Mouse (Mus musculus): ENCODE results near the gene Foxi1.
"Not testable (repeated sequence)": the region's sequence is repeated elsewhere in the genome, so short reads cannot be mapped to it uniquely, and the experiment has no call there.

The Foxi1 gene

GRCm38 (mm10) chr11:34207989-34208388, at the start of gene Foxi1:
Foxi1 (minus strand) TSS chr11:34208089.
- DNase-seq, result peak; percentile 13

- DNase-seq, result no peak
Measured at GRCm38 (mm10) chr11:34242979-34243378, 35.1 kb upstream of the Foxi1 start.

GRCm38 (mm10) chr11:34240252-34240651, 32.4 kb upstream of the Foxi1 start:
- no peak for DNase-seq

- DNase-seq, result no peak
Measured at GRCm38 (mm10) chr11:34239691-34240090, 31.8 kb upstream of the Foxi1 start.

- no peak for DNase-seq
Measured at GRCm38 (mm10) chr11:34236885-34237284, 29.0 kb upstream of the Foxi1 start.

- no peak for DNase-seq
Measured at GRCm38 (mm10) chr11:34236091-34236759, 28.3 kb upstream of the Foxi1 start.

GRCm38 (mm10) chr11:34228758-34229364, 21.0 kb upstream of the Foxi1 start:
- DNase-seq, result peak; percentile 6

GRCm38 (mm10) chr11:34227180-34227579, 19.3 kb upstream of the Foxi1 start:
- no peak for DNase-seq

GRCm38 (mm10) chr11:34220596-34220995, 12.7 kb upstream of the Foxi1 start:
- DNase-seq, result not testable (repeated sequence)

- peak; percentile 30 for DNase-seq
Measured at GRCm38 (mm10) chr11:34212853-34213252, 5.0 kb upstream of the Foxi1 start.

- no peak for DNase-seq
Measured at GRCm38 (mm10) chr11:34202769-34203168, 5.1 kb downstream of the Foxi1 start.

GRCm38 (mm10) chr11:34195142-34195541, 12.7 kb downstream of the Foxi1 start:
- no peak for DNase-seq

GRCm38 (mm10) chr11:34194158-34194941, 13.5 kb downstream of the Foxi1 start:
- DNase-seq, result no peak

GRCm38 (mm10) chr11:34193658-34194057, 14.2 kb downstream of the Foxi1 start:
- no peak for DNase-seq

GRCm38 (mm10) chr11:34184266-34184665, 23.6 kb downstream of the Foxi1 start:
- peak; percentile 36 for DNase-seq

- DNase-seq, result peak; percentile 66
Measured at GRCm38 (mm10) chr11:34181214-34182117, 26.4 kb downstream of the Foxi1 start.

GRCm38 (mm10) chr11:34178752-34179151, 29.1 kb downstream of the Foxi1 start:
- no peak for DNase-seq

GRCm38 (mm10) chr11:34176371-34176770, 31.5 kb downstream of the Foxi1 start:
- DNase-seq, result no peak

- DNase-seq, result no peak
Measured at GRCm38 (mm10) chr11:34171221-34171620, 36.7 kb downstream of the Foxi1 start.

GRCm38 (mm10) chr11:34169464-34169894, 38.4 kb downstream of the Foxi1 start:
- DNase-seq, result peak; percentile 31

GRCm38 (mm10) chr11:34166392-34166791, 41.5 kb downstream of the Foxi1 start:
- DNase-seq, result no peak

GRCm38 (mm10) chr11:34165278-34165677, 42.6 kb downstream of the Foxi1 start:
- DNase-seq, result no peak

GRCm38 (mm10) chr11:34158916-34159315, 49.0 kb downstream of the Foxi1 start:
- peak; percentile 42 for DNase-seq

All from kidney, adult 11 months (tissue).